Mouse (Mus musculus) hindlimb bud, embryonic 11.5 days (tissue): ENCODE results near the gene 4930519P11Rik.

Experiments used
- DNase-seq: peaks from one replicate; pipeline ENCODE4 v3.0.0-alpha.2; 2012; ENCODE audit warnings: low read depth, low spot score; ENCODE audit errors: extremely low spot score

Gene 4930519P11Rik

GRCm38 (mm10) chr2:154584931-154585601, 28.2 kb downstream of the 4930519P11Rik start:
- DNase-seq = no peak

- DNase-seq = no peak
Measured at GRCm38 (mm10) chr2:154583906-154584872, 29.0 kb downstream of the 4930519P11Rik start.

GRCm38 (mm10) chr2:154581421-154581820, 31.8 kb downstream of the 4930519P11Rik start:
- DNase-seq = no peak

GRCm38 (mm10) chr2:154580586-154580985, 32.7 kb downstream of the 4930519P11Rik start:
- DNase-seq = no peak

- DNase-seq = no peak
Measured at GRCm38 (mm10) chr2:154577744-154578067, 35.5 kb downstream of the 4930519P11Rik start.

- DNase-seq = no peak
Measured at GRCm38 (mm10) chr2:154576876-154577743, 36.1 kb downstream of the 4930519P11Rik start.

- DNase-seq = no peak
Measured at GRCm38 (mm10) chr2:154574271-154574670, 39.0 kb downstream of the 4930519P11Rik start.

- no peak for DNase-seq
Measured at GRCm38 (mm10) chr2:154572996-154573395, 40.2 kb downstream of the 4930519P11Rik start.

- no peak for DNase-seq
Measured at GRCm38 (mm10) chr2:154571976-154572375, 41.3 kb downstream of the 4930519P11Rik start.

GRCm38 (mm10) chr2:154571266-154571665, 42.0 kb downstream of the 4930519P11Rik start:
- no peak for DNase-seq

GRCm38 (mm10) chr2:154570666-154571065, 42.6 kb downstream of the 4930519P11Rik start:
- DNase-seq = no peak

- DNase-seq = peak; percentile 67
Measured at GRCm38 (mm10) chr2:154569836-154570286, 43.4 kb downstream of the 4930519P11Rik start, which contains the start of gene E2f1. Gene E2f1, minus strand, starts transcription at chr2:154569892.

- DNase-seq = no peak
Measured at GRCm38 (mm10) chr2:154569071-154569748, 44.0 kb downstream of the 4930519P11Rik start.

- DNase-seq = no peak
Measured at GRCm38 (mm10) chr2:154568329-154569070, 44.7 kb downstream of the 4930519P11Rik start.

- DNase-seq = no peak
Measured at GRCm38 (mm10) chr2:154567766-154568165, 45.5 kb downstream of the 4930519P11Rik start.

GRCm38 (mm10) chr2:154566641-154567040, 46.6 kb downstream of the 4930519P11Rik start:
- no peak for DNase-seq

GRCm38 (mm10) chr2:154565562-154565961, 47.7 kb downstream of the 4930519P11Rik start:
- no peak for DNase-seq

- no peak for DNase-seq
Measured at GRCm38 (mm10) chr2:154563612-154564170, 49.5 kb downstream of the 4930519P11Rik start.
